Mouse (Mus musculus): ENCODE results near the gene Oxct1.
A peak's percentile ranks its signal among the peaks of the same experiment; 100 is the strongest.

Oxct1 gene

DNA sequence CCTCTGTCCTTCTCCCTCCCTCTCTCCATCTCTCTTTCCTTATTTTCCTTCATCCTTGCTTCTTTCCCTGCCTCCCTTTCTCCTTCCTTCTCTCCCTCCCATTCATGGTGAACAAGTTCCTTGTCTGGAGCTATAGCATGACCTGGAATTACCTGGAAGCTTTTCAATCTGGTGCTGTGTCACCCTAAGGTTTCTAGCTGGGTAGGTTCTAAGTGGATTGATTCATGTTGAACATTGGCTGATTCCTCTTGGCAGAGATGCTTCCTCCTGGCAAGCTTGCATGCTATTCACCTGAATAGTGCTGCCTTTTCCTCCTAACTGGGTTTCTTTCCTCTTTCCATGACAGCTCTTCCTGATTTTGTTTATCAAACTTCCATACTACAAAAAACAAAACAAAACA, 2.8 kb downstream of the Oxct1 start:
- no peak for DNase-seq

DNA sequence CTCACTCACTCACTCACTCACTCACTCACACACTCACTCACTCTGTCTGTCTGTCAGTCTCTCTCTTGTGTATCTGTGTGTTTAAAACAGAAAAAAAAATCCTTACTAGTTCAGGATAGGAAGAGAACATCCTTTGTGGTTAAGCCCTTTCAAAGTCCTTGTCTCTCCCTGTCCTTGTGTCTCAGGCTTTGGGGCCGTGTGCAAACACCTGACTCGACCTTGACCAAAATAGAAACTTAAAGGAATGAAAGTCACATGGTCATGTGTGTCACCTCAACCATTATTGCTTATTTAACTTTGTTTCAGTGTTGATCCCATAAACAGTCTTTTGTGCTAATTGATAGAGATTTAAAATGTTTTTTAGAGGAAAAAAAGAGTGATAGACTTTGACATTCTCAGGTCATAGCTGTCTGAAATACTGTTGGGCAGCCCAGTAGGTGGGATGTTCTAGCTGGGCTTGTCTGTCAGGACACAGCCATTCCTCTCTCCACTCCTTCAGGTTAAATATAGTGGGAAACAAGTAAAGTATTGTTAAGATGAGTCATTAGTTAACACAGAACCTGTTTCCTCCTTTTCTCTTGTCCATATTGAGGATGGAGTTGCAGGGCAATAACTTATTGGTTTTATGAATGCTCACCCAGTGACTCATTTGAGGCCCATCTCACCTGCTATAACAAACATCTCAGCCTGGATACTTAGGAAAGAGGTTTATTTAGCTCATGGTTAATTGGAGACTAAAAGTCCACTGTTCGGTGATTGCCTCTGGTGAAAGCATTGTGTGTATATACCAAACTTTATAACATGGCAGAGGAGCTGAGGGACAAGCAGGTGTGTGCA, 7.2 kb downstream of the Oxct1 start:
- DNase-seq = no peak

GRCm38 (mm10) chr15:4042423-4042822, 16.2 kb downstream of the Oxct1 start:
- DNase-seq = no peak

DNA sequence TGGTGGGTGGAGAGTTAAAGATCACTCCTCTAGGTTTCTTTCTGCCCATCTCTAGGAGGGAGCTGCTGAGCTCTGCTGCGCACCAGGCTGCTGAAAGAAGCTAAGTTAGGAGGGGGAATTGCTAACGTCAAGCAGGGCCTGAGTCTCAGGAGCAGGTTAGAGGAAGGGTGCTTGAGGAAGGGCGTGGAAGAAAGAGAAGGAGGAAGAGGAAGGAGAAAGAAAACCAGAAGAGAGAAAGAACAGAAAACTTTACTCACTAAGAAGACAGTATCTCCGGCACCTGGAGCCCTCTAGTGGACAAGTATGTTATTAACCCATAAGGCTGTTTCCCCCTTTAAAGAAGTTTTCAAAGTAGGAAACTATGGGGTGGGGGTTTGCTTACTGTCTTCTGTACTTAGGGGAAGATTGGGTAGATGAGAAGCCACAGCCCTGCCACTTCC, 16.9 kb downstream of the Oxct1 start:
- no peak for DNase-seq

- DNase-seq = peak; percentile 59
These were observed 30.4 kb downstream of the Oxct1 start for GRCm38 (mm10) chr15:4056627-4057026.

DNA sequence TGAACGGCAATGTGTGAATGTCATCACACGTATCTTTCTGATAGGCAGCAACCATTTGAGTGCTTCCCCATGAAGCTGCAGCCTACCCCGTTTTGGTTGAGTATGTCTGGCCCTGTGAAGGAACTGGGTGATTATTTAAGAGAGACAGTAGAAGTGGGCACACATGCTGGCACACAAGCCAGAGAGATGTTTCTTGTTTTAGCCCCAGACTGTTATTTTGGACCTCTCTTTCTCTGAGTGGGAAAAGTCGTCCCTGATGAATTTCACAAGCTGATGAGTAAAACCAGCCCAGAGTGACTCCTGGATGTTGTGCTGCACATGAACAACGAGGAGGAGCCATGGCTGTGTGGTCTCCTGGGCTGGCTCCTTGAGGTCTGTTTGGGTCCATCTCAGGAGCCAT, 37.4 kb downstream of the Oxct1 start:
- DNase-seq = peak; percentile 64

- no peak for DNase-seq
These were observed 37.8 kb downstream of the Oxct1 start for GRCm38 (mm10) chr15:4064013-4064412.

- DNase-seq = no peak
These were observed 38.5 kb downstream of the Oxct1 start for GRCm38 (mm10) chr15:4064694-4065093.

DNA sequence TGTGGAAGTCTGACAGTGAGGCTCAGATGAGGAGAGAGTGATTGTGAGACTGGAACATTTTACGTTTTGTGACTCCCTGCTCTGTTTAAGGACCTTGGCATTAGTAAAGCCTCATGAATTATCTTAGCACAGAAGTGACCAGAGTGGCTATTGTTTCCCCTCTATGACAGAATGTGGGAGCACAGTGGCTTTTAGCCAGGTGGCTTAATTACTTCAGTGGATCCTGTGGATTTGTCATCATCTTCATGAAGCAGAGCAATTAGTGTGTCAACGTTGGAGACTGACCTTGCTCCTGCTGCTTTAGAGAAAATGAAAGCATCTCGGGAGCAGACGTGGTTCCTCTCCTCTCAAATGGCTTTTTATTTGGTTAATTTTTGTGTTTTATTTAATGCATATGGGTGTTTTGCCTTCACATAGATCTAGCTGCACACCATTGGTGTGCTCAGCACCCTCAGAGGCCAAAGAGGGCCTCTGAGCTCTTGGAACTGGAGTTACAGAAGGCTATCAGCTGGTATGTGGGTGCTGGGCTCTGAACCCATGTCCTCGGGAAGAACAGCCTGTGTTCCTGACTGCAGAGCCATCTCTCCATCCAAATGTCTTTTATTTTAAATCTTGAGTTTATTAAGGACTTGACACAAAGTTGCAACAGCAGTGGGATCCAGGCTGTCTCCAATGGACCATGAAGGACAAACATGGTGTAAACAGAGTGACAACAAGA, 41.2 kb downstream of the Oxct1 start:
- no peak for DNase-seq

- DNase-seq = no peak
These were observed 51.8 kb downstream of the Oxct1 start for GRCm38 (mm10) chr15:4077978-4078377.

DNA sequence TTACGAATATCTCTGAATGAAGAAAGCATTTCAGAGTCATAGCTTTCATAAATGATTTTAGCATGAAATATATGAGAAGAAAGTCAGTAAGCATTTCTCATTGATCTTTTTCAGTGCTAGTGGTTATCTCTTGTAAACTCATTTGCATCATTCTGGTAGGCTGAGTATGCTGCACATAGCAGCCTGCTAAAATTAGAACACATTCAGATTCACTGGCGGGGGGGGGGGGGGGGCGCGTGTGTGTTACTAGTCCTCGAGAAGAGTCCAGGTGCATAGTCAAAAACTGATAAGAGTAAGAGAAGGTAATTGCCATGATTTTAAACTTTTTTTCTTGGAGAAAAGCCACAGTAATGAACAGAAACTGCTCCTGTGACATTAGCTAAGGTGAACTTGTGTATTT, 52.6 kb downstream of the Oxct1 start:
- DNase-seq = no peak

DNA sequence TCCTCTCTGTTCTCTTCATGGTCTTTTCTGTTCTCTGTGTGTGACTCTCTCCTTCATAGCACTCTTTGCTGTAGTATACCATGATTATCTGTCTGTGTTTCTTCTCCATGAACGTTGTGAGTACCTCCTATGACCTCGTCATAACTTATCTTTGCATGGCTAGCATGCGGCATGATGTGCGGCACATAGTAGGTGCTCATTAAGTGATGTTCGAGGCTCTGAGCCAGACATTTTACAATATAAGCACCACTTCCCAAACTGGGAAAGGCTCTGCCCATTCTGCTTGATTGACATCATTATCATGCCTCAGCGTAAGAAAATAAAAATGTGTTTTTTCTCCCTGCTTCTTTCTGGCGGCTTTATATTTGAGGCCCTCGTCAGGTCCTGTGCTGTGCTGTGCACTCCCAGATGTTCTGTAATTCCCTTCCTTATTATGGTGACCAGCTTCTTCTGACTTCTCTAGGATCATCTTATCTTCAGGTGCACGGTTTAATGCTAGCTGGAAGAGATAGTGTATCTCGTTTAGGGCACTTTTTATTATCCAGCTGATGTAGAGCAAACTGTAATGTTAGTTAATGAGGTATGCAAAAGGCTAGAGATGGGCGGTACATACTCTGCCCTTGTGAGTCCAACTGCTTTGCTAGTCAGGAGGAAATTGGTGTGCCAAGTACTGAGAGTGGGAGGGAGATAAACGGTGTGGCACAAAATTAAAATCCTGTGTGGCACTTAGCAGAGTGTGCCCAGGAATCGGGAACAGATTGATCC, 53.4 kb downstream of the Oxct1 start:
- no peak for DNase-seq

GRCm38 (mm10) chr15:4085600-4086384, 59.6 kb downstream of the Oxct1 start:
- DNase-seq = no peak

DNA sequence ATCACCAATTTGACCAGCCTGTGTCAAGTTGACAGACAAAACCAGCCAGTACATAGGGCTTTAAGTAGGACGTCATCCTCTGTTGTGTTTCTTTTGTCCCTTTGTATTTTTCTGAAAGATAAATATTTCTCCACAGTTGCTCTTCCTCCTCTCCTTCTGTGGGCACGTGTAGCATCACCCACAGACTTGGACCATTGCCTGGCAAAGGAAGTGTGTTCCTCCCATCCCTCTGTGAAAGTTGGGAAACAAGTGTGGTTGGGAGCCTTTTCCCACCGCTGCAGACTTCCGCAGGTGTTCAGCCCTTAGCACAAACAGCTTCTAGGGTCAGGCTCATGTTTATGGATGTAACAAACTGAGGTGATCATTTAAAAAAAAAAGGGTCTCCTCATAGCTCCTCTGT, 61.3 kb downstream of the Oxct1 start:
- DNase-seq = peak; percentile 40

DNA sequence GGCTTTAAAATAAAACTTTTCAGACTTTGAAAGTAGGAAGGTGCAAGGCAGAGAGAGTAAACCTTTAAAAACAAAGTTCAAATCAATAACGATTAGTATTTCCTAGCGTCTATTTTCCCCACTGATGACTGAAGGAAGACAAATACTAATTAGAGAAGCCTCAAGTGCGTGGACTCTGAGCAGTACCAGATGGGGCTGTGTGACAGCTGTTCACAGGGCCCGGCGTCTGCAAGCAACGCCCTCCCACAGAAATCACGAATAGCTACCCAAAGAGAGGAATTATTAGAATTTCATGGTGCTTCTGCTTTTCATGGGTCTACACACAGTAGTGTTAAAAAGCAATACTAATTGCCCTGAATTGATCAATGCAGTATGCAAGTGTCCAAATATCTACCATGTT, 61.7 kb downstream of the Oxct1 start:
- DNase-seq = peak; percentile 47

GRCm38 (mm10) chr15:4090601-4091000, 64.4 kb downstream of the Oxct1 start:
- DNase-seq = no peak

GRCm38 (mm10) chr15:4092586-4092985, 66.4 kb downstream of the Oxct1 start:
- no peak for DNase-seq

DNA sequence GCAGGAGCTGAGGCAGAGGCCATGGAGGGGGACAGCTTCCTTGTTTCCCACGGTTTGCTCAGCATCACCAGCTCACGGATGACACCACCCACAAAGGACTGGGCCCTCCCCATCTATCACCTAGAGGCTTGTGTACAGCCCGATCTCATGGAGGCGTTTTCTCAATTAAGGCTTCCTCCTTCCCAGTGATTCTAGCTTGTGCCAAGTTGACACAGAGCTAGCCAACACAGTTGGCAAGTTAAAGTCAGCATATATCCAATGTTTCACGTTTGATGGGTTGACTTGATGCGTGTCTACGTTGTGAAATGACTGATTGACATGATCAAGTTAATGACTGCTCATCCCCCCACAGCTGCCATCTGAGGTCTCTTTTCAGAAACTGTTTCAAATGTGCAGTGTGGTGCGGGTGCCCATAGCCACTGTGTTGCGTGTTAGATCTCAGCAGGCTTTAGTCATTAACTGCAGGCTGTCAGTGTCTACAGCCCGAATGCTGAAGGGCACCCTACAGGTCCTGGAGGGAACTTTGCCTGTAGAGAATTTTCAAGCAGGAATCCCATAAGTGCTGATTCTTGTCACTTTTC, 74.2 kb downstream of the Oxct1 start:
- DNase-seq = no peak

GRCm38 (mm10) chr15:4101025-4101424, 74.8 kb downstream of the Oxct1 start:
- DNase-seq = peak; percentile 47

- no peak for DNase-seq
These were observed 78.1 kb downstream of the Oxct1 start for GRCm38 (mm10) chr15:4104319-4104718.

- no peak for DNase-seq
These were observed 79.3 kb downstream of the Oxct1 start for GRCm38 (mm10) chr15:4105498-4105897.

DNA sequence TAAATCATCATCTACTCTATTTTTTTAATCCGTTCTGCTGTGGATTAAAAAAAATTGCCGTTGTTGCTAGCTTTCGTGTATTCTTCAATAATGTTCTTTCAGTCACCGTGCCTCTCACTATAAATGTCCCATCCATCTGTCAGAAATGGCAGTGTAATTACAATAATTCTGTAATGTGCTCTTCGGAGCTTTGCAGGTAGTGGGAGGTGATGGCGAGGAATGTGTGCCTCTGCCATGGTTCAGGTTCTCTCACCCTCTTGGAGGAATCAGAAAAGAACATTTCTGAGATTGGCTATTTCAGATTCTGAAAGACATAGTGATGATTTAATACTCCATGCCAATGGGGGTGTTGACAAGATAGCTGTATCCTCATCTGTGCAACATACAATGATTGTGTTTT, 93.8 kb downstream of the Oxct1 start:
- DNase-seq = peak; percentile 23
